Mouse (Mus musculus) heart, embryonic 11.5 days (tissue): Measurements from ENCODE around the gene Hmx3. TPM values are rescaled to one million over a fixed set of nuclear protein-coding genes. Genes with fewer than 3 reads are reported as not detected.

ENCODE experiments used
- ATAC-seq: fragments of 200-750 bp; cut with Nextera tagmentation; replicated peaks from 2 replicates; pipeline ENCODE4 v1.8.0; 2017; ENCODE audit warnings: moderate library complexity; ENCODE audit not compliant: insufficient number of reproducible peaks, low FRiP score, low TSS enrichment
- H3K27ac ChIP-seq: fragments of 300-500 bp; sonication (generic); 2 replicates; pipeline ENCODE4 v1.5.1; 2014; ENCODE audit warnings: mild to moderate bottlenecking, low read depth, low read length
- H3K27me3 ChIP-seq: fragments of 300-500 bp; sonication (generic); 2 replicates; pipeline ENCODE4 v1.6.1; 2014; ENCODE audit warnings: mild to moderate bottlenecking, low read length, mixed read lengths; ENCODE audit not compliant: control insufficient read depth, insufficient read depth
- H3K36me3 ChIP-seq: fragments of 300-500 bp; sonication (generic); 2 replicates; pipeline ENCODE4 v1.6.1; 2014; ENCODE audit warnings: mild to moderate bottlenecking, low read length, moderate library complexity, mixed read lengths; ENCODE audit not compliant: control insufficient read depth, insufficient read depth
- H3K4me1 ChIP-seq: fragments of 300-500 bp; sonication (generic); 2 replicates; pipeline ENCODE4 v1.6.1; 2014; ENCODE audit warnings: low read length; ENCODE audit not compliant: control insufficient read depth, insufficient read depth
- H3K4me2 ChIP-seq: fragments of 300-500 bp; sonication (generic); 2 replicates; pipeline ENCODE4 v1.6.1; 2014; ENCODE audit warnings: mild to moderate bottlenecking, moderate library complexity
- H3K4me3 ChIP-seq: fragments of 300-500 bp; sonication (generic); 2 replicates; pipeline ENCODE4 v1.5.1; 2014; ENCODE audit warnings: low read depth, low read length
- H3K9ac ChIP-seq: fragments of 300-500 bp; sonication (generic); 2 replicates; pipeline ENCODE4 v1.6.1; 2014; ENCODE audit warnings: mild to moderate bottlenecking, low read depth, low read length, moderate library complexity
- H3K9me3 ChIP-seq: fragments of 300-500 bp; sonication (generic); replicated peaks from 2 replicates; pipeline ENCODE4 v1.6.1; 2016; ENCODE audit warnings: low read length; ENCODE audit not compliant: control insufficient read depth
- WGBS: fragments of 180-500 bp; shearing (Covaris S2); extraction: QIAGEN DNeasy Blood & Tissue Kit; methylation state at CpG from one replicate; pipeline ENCODE4 v1.1.7; 2014; ENCODE audit not compliant: insufficient replicate concordance; 5-methylcytosine and 5-hydroxymethylcytosine counted together
- polyA plus RNA-seq: library from polyadenylated mRNA; unstranded; fragments of >200 nt; fragmentation: Nextera tagmentation; extraction: Ambion mirVana; gene quantifications from 2 replicates; pipeline ENCODE4 v1.2.1, GENCODE M21; 2014

The Hmx3 gene
- polyA plus RNA-seq, 1 experiment from 2014 or later = not detected

GRCm38 (mm10) chr7:131575246-131575645 lies 32.6 kb downstream of the Hmx3 start:
- H3K27me3 ChIP-seq = no peaks in the 10 kb centered on the region
- H3K4me1 ChIP-seq = no peaks in the 10 kb centered on the region
- H3K9ac ChIP-seq = no peak overlapping the region
- no peak overlapping the region for H3K4me3 ChIP-seq
- no peak overlapping the region for H3K27ac ChIP-seq
- H3K36me3 ChIP-seq = peaks cover 15% of the 10 kb centered on the region
- H3K4me2 ChIP-seq = no peak overlapping the region
- no peaks in the 10 kb centered on the region for H3K9me3 ChIP-seq
- no peak for ATAC-seq
- 79% methylated on average over 6 of the region's 6 CpGs for WGBS

GRCm38 (mm10) chr7:131582178-131582577 lies 39.5 kb downstream of the Hmx3 start:
- H3K36me3 ChIP-seq = no peaks in the 10 kb centered on the region
- no peak overlapping the region for H3K4me2 ChIP-seq
- no peaks in the 10 kb centered on the region for H3K9me3 ChIP-seq
- no peak for ATAC-seq
- WGBS = 35% methylated on average over 9 of the region's 9 CpGs
- no peak overlapping the region for H3K4me3 ChIP-seq
- H3K4me1 ChIP-seq = no peaks in the 10 kb centered on the region
- no peak overlapping the region for H3K9ac ChIP-seq
- H3K27me3 ChIP-seq = no peaks in the 10 kb centered on the region
- H3K27ac ChIP-seq = no peak overlapping the region

- no peak overlapping the region for H3K27ac ChIP-seq
- no peaks in the 10 kb centered on the region for H3K4me1 ChIP-seq
- no peak overlapping the region for H3K9ac ChIP-seq
- no peaks in the 10 kb centered on the region for H3K27me3 ChIP-seq
- no peak overlapping the region for H3K4me3 ChIP-seq
- H3K36me3 ChIP-seq = no peaks in the 10 kb centered on the region
- H3K9me3 ChIP-seq = no peaks in the 10 kb centered on the region
- no peak for ATAC-seq
- H3K4me2 ChIP-seq = no peak overlapping the region
- 84% methylated on average over 5 of the region's 5 CpGs for WGBS
Measured at GRCm38 (mm10) chr7:131585551-131585950, 42.9 kb downstream of the Hmx3 start.

Other genes with a start within 250 kb of the Hmx3 start
- 0.64 and 1.1 TPM in 2 replicates for gene Cuzd1, start 220.6 kb upstream of the Hmx3 start, polyA plus RNA-seq
- not detected in 2 replicates for gene Fam24b, start 213.4 kb upstream of the Hmx3 start, polyA plus RNA-seq
- not detected in 2 replicates for gene Fam24a, start 209.0 kb upstream of the Hmx3 start, polyA plus RNA-seq
- gene 2310057M21Rik, start 180.1 kb upstream of the Hmx3 start, polyA plus RNA-seq = 18.5 and 25.9 TPM in 2 replicates
- 74.5 and 94.3 TPM in 2 replicates for gene Pstk, start 171.7 kb upstream of the Hmx3 start, polyA plus RNA-seq
- 15.1 TPM in 2 replicates for gene Ikzf5, start 132.3 kb upstream of the Hmx3 start, polyA plus RNA-seq
- 76.5 and 87.5 TPM in 2 replicates for gene Acadsb, start 132.3 kb upstream of the Hmx3 start, polyA plus RNA-seq
- not detected in 2 replicates for gene Hmx2, start 5.9 kb downstream of the Hmx3 start, polyA plus RNA-seq
- gene Bub3, start 17.4 kb downstream of the Hmx3 start, polyA plus RNA-seq = 147 and 148 TPM in 2 replicates